Mouse (Mus musculus): ENCODE data around the gene Zfand3.

DNA sequence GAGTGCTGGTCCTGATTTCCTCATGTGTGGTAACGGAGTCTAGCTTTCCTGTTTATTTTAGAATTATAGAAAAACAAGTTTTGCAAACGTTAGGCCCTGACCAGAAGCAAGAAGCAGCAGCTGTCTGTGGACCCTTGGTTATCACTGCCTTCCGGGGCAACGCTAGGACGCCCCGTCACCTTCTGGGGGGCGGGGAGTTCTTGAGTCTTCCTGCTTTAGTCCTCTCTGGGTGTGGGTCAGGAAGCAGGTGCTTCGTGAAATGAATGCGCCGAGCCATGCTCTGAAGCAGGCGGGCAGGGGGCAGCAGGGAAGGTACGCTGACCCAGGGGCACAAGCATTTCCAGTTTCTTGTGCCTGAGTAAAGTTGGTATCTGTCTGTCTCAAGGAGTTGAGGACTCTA, 129.1 kb downstream of the Zfand3 start:
- TF ChIP-seq CTCF (IDR thresholded peaks at IDR 0.05; ENCODE audit: borderline replicate concordance, insufficient read depth, low read length) = no peak
- no peak for TF ChIP-seq POLR2A (IDR thresholded peaks at IDR 0.05; ENCODE audit: low read depth, low read length)
